Mouse (Mus musculus): Measurements from ENCODE around the gene Srsy.
"Not testable (repeated sequence)": the region's sequence is repeated elsewhere in the genome, so short reads cannot be mapped to it uniquely, and the experiment has no call there.

Srsy gene

DNA sequence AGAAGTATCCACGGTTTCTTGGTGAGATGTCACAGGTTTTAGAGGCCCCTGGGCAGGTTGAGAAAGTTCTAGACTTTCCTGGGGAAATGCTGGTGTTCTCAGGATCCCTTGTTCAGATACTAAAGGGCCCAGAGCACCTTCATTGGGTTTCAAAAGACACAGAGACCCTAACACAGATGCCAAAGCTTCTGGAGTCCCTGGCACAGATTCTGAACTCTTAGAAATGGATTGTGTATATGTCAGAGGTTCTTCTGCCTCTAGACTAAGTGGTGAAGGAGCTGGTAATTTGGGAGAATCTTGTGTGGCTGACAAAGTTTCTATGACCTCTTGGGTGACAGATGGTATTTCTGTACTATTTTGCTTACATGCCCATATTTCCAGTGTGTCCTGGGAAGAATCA lies at the start of gene Srsy:
Gene Srsy (minus strand): TSS at position 101 of the 400 bp plus-strand sequence.
- not testable (repeated sequence) for DNase-seq

Data from thymus, adult 18-20 months (tissue).